Mouse (Mus musculus) ES-Bruce4 (cell line): ENCODE results near the gene N4bp2l1. TPM values are rescaled to one million over a fixed set of nuclear protein-coding genes. Genes with fewer than 3 reads are reported as not detected.

Experiments used
- H3K27ac ChIP-seq: 2 replicates; pipeline ENCODE4 v1.5.1; 2012; ENCODE audit warnings: low read length, inconsistent platforms; ENCODE audit not compliant: insufficient read depth
- H3K27me3 ChIP-seq: 2 replicates; pipeline ENCODE4 v1.6.1; 2012; ENCODE audit warnings: mild to moderate bottlenecking, low read length, inconsistent platforms; ENCODE audit not compliant: control insufficient read depth, poor library complexity, insufficient read depth, severe bottlenecking
- H3K36me3 ChIP-seq: 2 replicates; pipeline ENCODE4 v1.6.1; 2012; ENCODE audit warnings: inconsistent platforms, mild to moderate bottlenecking, low read length, moderate library complexity; ENCODE audit not compliant: control insufficient read depth, poor library complexity, insufficient read depth, severe bottlenecking
- H3K4me1 ChIP-seq: one replicate; pipeline ENCODE4 v1.8.1; 2011; ENCODE audit warnings: low read length; ENCODE audit not compliant: control insufficient read depth, insufficient read depth
- H3K4me3 ChIP-seq: 2 replicates; pipeline ENCODE4 v1.5.1; 2011; ENCODE audit warnings: low read depth, mild to moderate bottlenecking, low read length
- H3K9ac ChIP-seq: 2 replicates; pipeline ENCODE4 v1.6.1; 2012; ENCODE audit warnings: low read depth, mild to moderate bottlenecking, inconsistent platforms; ENCODE audit not compliant: poor library complexity, severe bottlenecking
- H3K9me3 ChIP-seq: replicated peaks from 2 replicates; pipeline ENCODE4 v1.6.1; 2012; ENCODE audit warnings: mild to moderate bottlenecking, low read length, inconsistent platforms; ENCODE audit not compliant: control insufficient read depth, poor library complexity, insufficient read depth, severe bottlenecking
- CTCF ChIP-seq: IDR thresholded peaks from one replicate; pipeline ENCODE4 v1.8.1; 2011; ENCODE audit warnings: low read depth, low read length
- EP300 ChIP-seq: IDR thresholded peaks from 2 replicates; pipeline ENCODE4 v1.6.1; 2011; ENCODE audit warnings: low read depth, low read length; ENCODE audit not compliant: insufficient read depth
- POLR2A ChIP-seq: IDR thresholded peaks from one replicate; pipeline ENCODE4 v1.8.1; 2011; ENCODE audit warnings: low read length; ENCODE audit not compliant: insufficient read depth
- polyA plus RNA-seq: library from polyadenylated mRNA; stranded (reverse); fragments of >200 nt; gene quantifications from 2 replicates; pipeline ENCODE4 v1.2.4, GENCODE M21; 2011; ENCODE audit warnings: low read depth; ENCODE audit not compliant: missing spikeins, insufficient read depth, insufficient read length

N4bp2l1 gene
- polyA plus RNA-seq, 1 experiment, result 8.2 TPM

- no peaks in the 10 kb centered on the region for H3K27me3 ChIP-seq
- H3K9ac ChIP-seq, result no peak overlapping the region
- TF ChIP-seq POLR2A (no peak), CTCF (no peak), EP300 (no peak)
- no peaks in the 10 kb centered on the region for H3K9me3 ChIP-seq
- peaks cover 4% of the 10 kb centered on the region for H3K4me1 ChIP-seq
- H3K27ac ChIP-seq, result no peak overlapping the region
- H3K4me3 ChIP-seq, result no peak overlapping the region
- peaks cover 25% of the 10 kb centered on the region for H3K36me3 ChIP-seq
Observed at GRCm38 (mm10) chr5:150564426-150564825, 32.6 kb downstream of the N4bp2l1 start.

- H3K9ac ChIP-seq, result no peak overlapping the region
- no peak overlapping the region for H3K27ac ChIP-seq
- no peaks in the 10 kb centered on the region for H3K9me3 ChIP-seq
- H3K36me3 ChIP-seq, result peaks cover 28% of the 10 kb centered on the region
- H3K4me3 ChIP-seq, result no peak overlapping the region
- no peaks in the 10 kb centered on the region for H3K27me3 ChIP-seq
- peaks cover 4% of the 10 kb centered on the region for H3K4me1 ChIP-seq
- no peak for TF ChIP-seq POLR2A
- no peak for TF ChIP-seq EP300
- TF ChIP-seq CTCF, result no peak
Observed at GRCm38 (mm10) chr5:150561783-150562182, 35.2 kb downstream of the N4bp2l1 start.

GRCm38 (mm10) chr5:150561376-150561775 lies 35.6 kb downstream of the N4bp2l1 start:
- H3K9ac ChIP-seq, result no peak overlapping the region
- H3K27ac ChIP-seq, result no peak overlapping the region
- peaks cover 4% of the 10 kb centered on the region for H3K4me1 ChIP-seq
- no peaks in the 10 kb centered on the region for H3K27me3 ChIP-seq
- H3K4me3 ChIP-seq, result no peak overlapping the region
- H3K9me3 ChIP-seq, result no peaks in the 10 kb centered on the region
- TF ChIP-seq POLR2A, result no peak
- TF ChIP-seq EP300, result no peak
- TF ChIP-seq CTCF, result no peak
- peaks cover 29% of the 10 kb centered on the region for H3K36me3 ChIP-seq

GRCm38 (mm10) chr5:150560851-150561250 lies 36.1 kb downstream of the N4bp2l1 start:
- Histone ChIP-seq H3K27ac (no peak overlapping the region), H3K9me3 (no peaks in the 10 kb centered on the region), H3K4me3 (no peak overlapping the region), H3K27me3 (no peaks in the 10 kb centered on the region), H3K4me1 (peaks cover 4% of the 10 kb centered on the region), H3K9ac (no peak overlapping the region), H3K36me3 (peaks cover 28% of the 10 kb centered on the region)
- TF ChIP-seq POLR2A (no peak), CTCF (no peak), EP300 (no peak)

- Histone ChIP-seq H3K4me3 (no peak overlapping the region), H3K4me1 (peaks cover 4% of the 10 kb centered on the region), H3K9me3 (no peaks in the 10 kb centered on the region), H3K36me3 (peaks cover 28% of the 10 kb centered on the region), H3K27me3 (no peaks in the 10 kb centered on the region), H3K27ac (no peak overlapping the region), H3K9ac (no peak overlapping the region)
- TF ChIP-seq CTCF (no peak), EP300 (no peak), POLR2A (no peak)
Observed at GRCm38 (mm10) chr5:150559519-150560103, 37.4 kb downstream of the N4bp2l1 start.

GRCm38 (mm10) chr5:150551637-150552036 lies 45.4 kb downstream of the N4bp2l1 start:
- Histone ChIP-seq H3K4me3 (no peak overlapping the region), H3K4me1 (no peaks in the 10 kb centered on the region), H3K36me3 (peaks cover 24% of the 10 kb centered on the region), H3K9ac (no peak overlapping the region), H3K27ac (no peak overlapping the region), H3K27me3 (no peaks in the 10 kb centered on the region), H3K9me3 (no peaks in the 10 kb centered on the region)
- TF ChIP-seq POLR2A (no peak), CTCF (no peak), EP300 (no peak)
